Mouse (Mus musculus): ENCODE measurements around the gene Stx17.
A peak's percentile ranks its signal among the peaks of the same experiment; 100 is the strongest.

DNA sequence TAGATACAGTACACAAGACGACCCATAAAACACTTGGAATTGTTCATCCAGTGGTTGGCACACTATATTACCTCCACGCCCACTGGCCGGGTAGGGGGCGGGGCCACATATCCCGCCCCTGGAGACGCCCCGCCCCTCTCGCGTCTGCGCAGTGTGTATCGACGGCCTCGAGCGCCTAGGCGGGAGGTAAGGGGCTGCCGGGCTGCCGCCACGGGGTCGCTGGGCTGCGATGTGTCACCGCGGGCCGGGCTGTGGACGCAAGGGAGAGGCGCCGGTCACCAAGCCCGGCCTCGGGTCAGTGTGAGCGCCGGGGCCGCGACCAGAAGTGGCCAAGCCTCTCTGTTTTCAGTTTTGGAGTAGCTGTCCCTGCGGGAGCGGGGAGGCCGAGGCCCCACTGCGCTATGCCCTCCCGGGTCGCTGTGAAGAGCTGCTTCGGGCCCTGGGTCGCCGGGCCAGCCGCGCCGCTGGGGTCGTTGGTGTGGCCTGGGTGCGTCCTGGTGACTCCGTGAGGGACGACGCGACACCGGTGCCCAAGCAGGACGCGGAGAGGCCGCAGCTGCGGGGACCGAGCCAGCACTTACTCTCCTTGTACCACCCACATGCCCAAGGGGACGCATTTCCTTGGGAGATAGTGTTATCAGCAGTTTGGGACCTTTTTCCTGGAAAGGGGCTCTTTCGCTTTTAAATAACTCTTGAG is at the start of gene Stx17:
- TF ChIP-seq CTCF (IDR thresholded peaks at IDR 0.05; ENCODE audit: control insufficient read depth, insufficient read depth, low read length) (no peak), POLR2A (IDR thresholded peaks at IDR 0.05; ENCODE audit: borderline replicate concordance, control insufficient read depth, low read depth, low read length) (peak; percentile 53; the same call in 1 of the 2 replicates)

Data from bone marrow, adult 2 months (tissue).